Mouse (Mus musculus) midbrain, embryonic 10.5 days (tissue): ENCODE measurements around the gene Gm5414. TPM values are rescaled to one million over a fixed set of nuclear protein-coding genes. Genes with fewer than 3 reads are reported as not detected.

ENCODE experiments used
- DNase-seq: peaks from one replicate; pipeline ENCODE4 v3.0.0-alpha.2; 2017; ENCODE audit warnings: low spot score
- H3K27ac ChIP-seq: fragments of 300-500 bp; sonication (generic); replicated peaks from 2 replicates; pipeline ENCODE4 v1.5.1; 2016; ENCODE audit warnings: mild to moderate bottlenecking
- H3K27me3 ChIP-seq: fragments of 300-500 bp; sonication (generic); 2 replicates; pipeline ENCODE4 v1.6.1; 2016; ENCODE audit warnings: low read depth, mild to moderate bottlenecking; ENCODE audit not compliant: poor library complexity, severe bottlenecking
- H3K36me3 ChIP-seq: fragments of 300-500 bp; sonication (generic); 2 replicates; pipeline ENCODE4 v1.6.1; 2016; ENCODE audit warnings: mild to moderate bottlenecking, moderate library complexity
- H3K4me1 ChIP-seq: fragments of 300-500 bp; sonication (generic); 2 replicates; pipeline ENCODE4 v1.6.1; 2016
- H3K4me3 ChIP-seq: fragments of 300-500 bp; sonication (generic); 2 replicates; pipeline ENCODE4 v1.5.1; 2016; ENCODE audit warnings: mild to moderate bottlenecking, moderate library complexity
- H3K9me3 ChIP-seq: fragments of 300-500 bp; sonication (generic); replicated peaks from 2 replicates; pipeline ENCODE4 v1.6.1; 2016; ENCODE audit warnings: mild to moderate bottlenecking
- WGBS: fragments of 180-500 bp; shearing (Covaris S2); methylation state at CpG from one replicate; pipeline ENCODE4 v1.1.7; 2016; 5-methylcytosine and 5-hydroxymethylcytosine counted together
- microRNA-seq: library from miRNA; unstranded; fragments of <30 nt; microRNA quantifications from one replicate; pipeline ENCODE4, GENCODE M21; 2017
- polyA plus RNA-seq: library from polyadenylated mRNA; unstranded; fragments of >200 nt; fragmentation: Nextera tagmentation; extraction: Ambion mirVana; gene quantifications from 2 replicates; pipeline ENCODE4 v1.2.1, GENCODE M21; 2016

The Gm5414 gene
- polyA plus RNA-seq, result not detected in 2 replicates

GRCm38 (mm10) chr15:101627884-101628283, at the start of gene Gm5414:
Gene Gm5414 (minus strand): TSS chr15:101628188.
- H3K36me3 ChIP-seq, result no peaks in the 10 kb centered on the region
- H3K4me1 ChIP-seq, result no peaks in the 10 kb centered on the region
- H3K9me3 ChIP-seq, result no peaks in the 10 kb centered on the region
- H3K27ac ChIP-seq, result no peak within 1 kb of the TSS
- 74% methylated on average over 2 of the region's 2 CpGs for WGBS
- no peaks in the 10 kb centered on the region for H3K27me3 ChIP-seq
- no peak within 1 kb of the TSS for H3K4me3 ChIP-seq
- DNase-seq, result no peak

- no peak overlapping the region for H3K4me3 ChIP-seq
- no peaks in the 10 kb centered on the region for H3K9me3 ChIP-seq
- H3K27me3 ChIP-seq, result no peaks in the 10 kb centered on the region
- no peaks in the 10 kb centered on the region for H3K4me1 ChIP-seq
- WGBS, result 91% methylated on average over 1 of the region's 1 CpGs
- no peak for DNase-seq
- H3K27ac ChIP-seq, result no peak overlapping the region
- H3K36me3 ChIP-seq, result no peaks in the 10 kb centered on the region
Observed at GRCm38 (mm10) chr15:101675978-101676377, 48.0 kb upstream of the Gm5414 start.

GRCm38 (mm10) chr15:101652736-101653265, 24.8 kb upstream of the Gm5414 start:
- Histone ChIP-seq H3K36me3 (no peaks in the 10 kb centered on the region), H3K4me3 (no peak overlapping the region), H3K27me3 (no peaks in the 10 kb centered on the region), H3K4me1 (no peaks in the 10 kb centered on the region), H3K9me3 (no peaks in the 10 kb centered on the region), H3K27ac (no peak overlapping the region)
- WGBS, result 91% methylated on average over 5 of the region's 5 CpGs
- DNase-seq, result no peak

GRCm38 (mm10) chr15:101647280-101647679, 19.3 kb upstream of the Gm5414 start, which contains the start of gene Gm5478:
Gene Gm5478 (minus strand): TSS chr15:101647380.
- H3K36me3 ChIP-seq, result no peaks in the 10 kb centered on the region

DNA sequence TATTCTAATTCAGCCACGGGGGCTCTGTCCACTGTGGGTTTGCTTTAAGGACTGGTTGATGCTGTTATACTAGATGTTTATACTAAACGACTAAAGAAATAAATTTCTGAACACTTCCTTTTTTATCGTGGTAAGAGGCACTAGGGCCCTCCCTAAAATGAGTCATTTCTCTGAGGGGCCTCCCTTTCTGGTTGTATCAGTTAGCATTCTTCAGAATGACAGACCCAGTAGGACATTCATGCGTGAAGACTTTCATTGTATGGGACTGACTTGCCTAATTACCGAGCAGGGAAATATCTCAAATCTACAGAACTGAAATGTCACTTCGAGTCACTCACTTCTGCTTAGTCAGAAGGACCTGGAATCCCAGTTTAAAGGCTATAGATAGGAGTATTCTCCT, 28.9 kb downstream of the Gm5414 start:
- WGBS, result 78% methylated on average over 6 of the region's 6 CpGs
- Histone ChIP-seq H3K4me1 (no peaks in the 10 kb centered on the region), H3K9me3 (no peaks in the 10 kb centered on the region), H3K27ac (no peak overlapping the region), H3K4me3 (no peak overlapping the region), H3K36me3 (no peaks in the 10 kb centered on the region), H3K27me3 (no peaks in the 10 kb centered on the region)
- DNase-seq, result no peak

More at GRCm38 (mm10) chr15:101647280-101647679, 19.3 kb upstream of the Gm5414 start, which contains the start of gene Gm5478:
- no peaks in the 10 kb centered on the region for H3K27me3 ChIP-seq
- H3K4me1 ChIP-seq, result no peaks in the 10 kb centered on the region
- 84% methylated on average over 3 of the region's 3 CpGs for WGBS
- H3K27ac ChIP-seq, result no peak within 1 kb of the TSS
- DNase-seq, result no peak
- H3K9me3 ChIP-seq, result no peaks in the 10 kb centered on the region
- no peak within 1 kb of the TSS for H3K4me3 ChIP-seq

- H3K9me3 ChIP-seq, result no peaks in the 10 kb centered on the region
- no peaks in the 10 kb centered on the region for H3K4me1 ChIP-seq
- no peak overlapping the region for H3K27ac ChIP-seq
- H3K36me3 ChIP-seq, result no peaks in the 10 kb centered on the region
- H3K4me3 ChIP-seq, result no peak overlapping the region
- 80% methylated on average over 10 of the region's 10 CpGs for WGBS
- H3K27me3 ChIP-seq, result no peaks in the 10 kb centered on the region
- DNase-seq, result no peak
Observed at GRCm38 (mm10) chr15:101588216-101588615, 39.8 kb downstream of the Gm5414 start.

DNA sequence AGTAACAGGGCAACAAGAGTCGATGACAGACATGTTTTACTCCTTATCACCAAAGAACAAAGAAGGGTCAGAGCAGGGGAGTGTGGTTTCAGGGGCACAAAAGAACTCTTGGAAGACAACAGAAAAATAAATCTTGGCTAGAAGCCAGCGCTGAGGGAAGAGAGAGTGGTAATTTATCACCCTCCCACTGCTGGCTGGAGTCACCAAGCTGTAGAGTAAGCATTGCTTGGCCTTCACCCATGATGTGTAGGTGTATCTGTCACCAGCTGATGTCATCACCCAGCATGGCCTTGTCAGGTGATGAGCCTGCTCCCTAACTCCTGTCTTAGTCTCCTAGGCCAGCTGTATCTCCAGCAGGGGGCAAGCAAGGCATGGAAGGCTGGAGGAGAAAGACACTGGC, 43.5 kb downstream of the Gm5414 start:
- Histone ChIP-seq H3K36me3 (no peaks in the 10 kb centered on the region), H3K4me3 (no peak overlapping the region), H3K9me3 (no peaks in the 10 kb centered on the region), H3K4me1 (no peaks in the 10 kb centered on the region), H3K27ac (no peak overlapping the region), H3K27me3 (no peaks in the 10 kb centered on the region)
- DNase-seq, result no peak
- 62% methylated on average over 2 of the region's 2 CpGs for WGBS

DNA sequence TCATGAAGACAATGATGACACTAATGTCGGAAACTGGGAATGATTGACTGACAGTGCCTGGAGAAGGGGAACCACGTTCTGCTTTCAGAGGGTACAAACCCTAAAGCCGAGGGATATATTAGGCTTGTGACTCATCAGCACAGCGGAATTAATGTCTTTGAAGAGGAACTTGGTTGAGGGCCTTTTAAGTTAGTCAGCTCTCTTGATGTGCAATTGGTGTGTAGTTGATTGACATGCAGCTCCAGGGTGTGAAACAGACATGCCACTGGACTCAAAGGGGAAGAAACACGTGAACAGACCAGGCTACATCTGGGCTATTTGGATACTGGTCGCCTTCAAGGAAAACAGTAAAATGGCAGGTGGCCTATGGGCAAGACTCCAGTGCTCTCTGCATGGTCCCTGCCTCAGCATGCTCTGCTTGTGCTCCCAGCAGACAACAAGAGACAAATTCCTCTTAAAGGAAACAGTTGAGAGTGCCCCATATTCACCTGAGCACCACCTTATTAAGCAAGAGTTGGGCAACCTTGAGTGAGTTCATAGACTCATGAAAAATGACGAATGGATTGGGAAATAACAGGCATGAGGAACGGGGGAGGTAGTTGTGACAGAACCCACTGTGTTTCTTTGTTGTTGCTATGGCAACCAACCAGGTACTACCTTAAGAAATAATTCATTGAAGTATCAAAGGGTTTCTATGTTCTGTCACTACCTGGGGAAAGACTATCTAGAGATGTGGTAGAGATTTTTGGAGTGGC, 44.6 kb downstream of the Gm5414 start:
- Histone ChIP-seq H3K4me3 (no peak overlapping the region), H3K27me3 (no peaks in the 10 kb centered on the region), H3K27ac (no peak overlapping the region), H3K9me3 (no peaks in the 10 kb centered on the region), H3K36me3 (no peaks in the 10 kb centered on the region), H3K4me1 (no peaks in the 10 kb centered on the region)
- WGBS, result 83% methylated on average over 8 of the region's 8 CpGs
- no peak for DNase-seq

DNA sequence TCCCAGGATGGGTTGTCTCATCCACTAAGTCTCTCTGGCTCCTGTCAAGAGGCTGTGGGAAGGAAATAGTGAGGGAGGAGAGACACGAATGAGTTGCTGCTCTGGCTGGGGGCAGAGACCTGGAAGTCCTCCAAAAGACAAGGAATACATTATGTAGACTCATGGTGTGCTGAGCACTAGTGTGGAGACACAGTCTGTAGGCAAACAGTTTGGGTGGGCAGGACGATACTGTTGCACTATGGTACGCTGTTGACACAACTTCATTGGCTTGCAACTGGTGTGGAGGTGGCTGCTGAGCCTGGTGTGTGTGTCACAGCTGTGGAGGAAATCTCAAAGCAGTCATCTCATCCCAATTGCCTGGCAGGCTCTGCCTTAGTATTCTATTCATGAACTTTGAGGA, 46.3 kb downstream of the Gm5414 start:
- no peak for DNase-seq
- Histone ChIP-seq H3K27me3 (no peaks in the 10 kb centered on the region), H3K4me1 (no peaks in the 10 kb centered on the region), H3K36me3 (no peaks in the 10 kb centered on the region), H3K4me3 (no peak overlapping the region), H3K27ac (no peak overlapping the region), H3K9me3 (no peaks in the 10 kb centered on the region)
- 88% methylated on average over 3 of the region's 3 CpGs for WGBS

DNA sequence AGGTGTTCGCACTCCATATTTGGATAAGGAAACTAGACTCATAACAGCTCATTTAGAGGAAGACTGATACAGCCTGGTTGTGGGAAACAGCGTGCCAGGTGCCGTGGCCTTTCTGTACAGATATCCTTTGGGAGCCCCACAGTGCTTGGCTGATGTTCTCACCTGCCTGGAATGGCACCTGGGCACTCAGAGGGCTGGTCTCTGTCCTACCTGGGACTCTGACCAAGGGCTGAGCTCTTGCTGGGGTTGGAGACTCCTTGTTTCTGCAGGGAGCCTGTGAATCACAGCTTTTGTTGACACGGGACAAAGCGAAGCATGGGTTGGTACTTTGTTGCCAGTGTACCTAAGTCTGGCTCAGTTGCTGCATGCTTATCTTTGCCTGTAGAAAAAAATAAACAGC, 52.5 kb downstream of the Gm5414 start:
- H3K4me3 ChIP-seq, result no peak overlapping the region
- H3K27me3 ChIP-seq, result no peaks in the 10 kb centered on the region
- H3K9me3 ChIP-seq, result no peaks in the 10 kb centered on the region
- H3K27ac ChIP-seq, result no peak overlapping the region
- no peaks in the 10 kb centered on the region for H3K36me3 ChIP-seq
- WGBS, result 90% methylated on average over 5 of the region's 5 CpGs
- DNase-seq, result no peak
- no peaks in the 10 kb centered on the region for H3K4me1 ChIP-seq

Small RNA genes within 50 kb of the gene (microRNA-seq; reads per million reads assigned to microRNA genes)
- not detected for gene Gm44383
- gene Gm44479, result not detected

Other genes starting within 250 kb of the Gm5414 start
- 9.7 and 11.4 TPM in 2 replicates for gene Krt7, start 217.1 kb downstream of the Gm5414 start, polyA plus RNA-seq
- gene Krt87, start 189.4 kb downstream of the Gm5414 start, polyA plus RNA-seq, result 0.05 TPM in 1 of 2 replicates, not detected in the other
- gene Krt88, start 180.4 kb downstream of the Gm5414 start, polyA plus RNA-seq, result not detected in 2 replicates
- not detected in 2 replicates for gene Krt81, start 164.4 kb downstream of the Gm5414 start, polyA plus RNA-seq
- not detected in 2 replicates for gene Krt86, start 154.7 kb downstream of the Gm5414 start, polyA plus RNA-seq
- gene Krt83, start 136.7 kb downstream of the Gm5414 start, polyA plus RNA-seq, result 0.07 TPM in 1 of 2 replicates, not detected in the other
- gene Gm49425, start 110.9 kb downstream of the Gm5414 start, polyA plus RNA-seq, result not detected in 2 replicates
- not detected in 2 replicates for gene Krt84, start 95.4 kb downstream of the Gm5414 start, polyA plus RNA-seq
- not detected in 2 replicates for gene Krt82, start 77.5 kb downstream of the Gm5414 start, polyA plus RNA-seq
- gene Krt90, start 65.2 kb downstream of the Gm5414 start, polyA plus RNA-seq, result 0.51 and 0.67 TPM in 2 replicates
- not detected in 2 replicates for gene Krt75, start 54.3 kb downstream of the Gm5414 start, polyA plus RNA-seq
- not detected in 2 replicates for gene Gm5478, start 19.2 kb upstream of the Gm5414 start, polyA plus RNA-seq
- gene Krt6b, start 52.1 kb upstream of the Gm5414 start, polyA plus RNA-seq, result not detected in 2 replicates
- not detected in 2 replicates for gene Krt6a, start 66.1 kb upstream of the Gm5414 start, polyA plus RNA-seq
- gene Krt5, start 84.7 kb upstream of the Gm5414 start, polyA plus RNA-seq, result 0.11 and 0.22 TPM in 2 replicates
- gene Krt71, start 114.9 kb upstream of the Gm5414 start, polyA plus RNA-seq, result not detected in 2 replicates
- not detected in 2 replicates for gene Krt72, start 158.3 kb upstream of the Gm5414 start, polyA plus RNA-seq
- gene Krt73, start 174.2 kb upstream of the Gm5414 start, polyA plus RNA-seq, result 0.07 TPM in 1 of 2 replicates, not detected in the other
- gene Krt2, start 190.0 kb upstream of the Gm5414 start, polyA plus RNA-seq, result not detected in 2 replicates
- gene Krt1, start 222.6 kb upstream of the Gm5414 start, polyA plus RNA-seq, result 1.1 and 1.2 TPM in 2 replicates
- not detected in 2 replicates for gene Krt77, start 241.5 kb upstream of the Gm5414 start, polyA plus RNA-seq